Mouse (Mus musculus): ENCODE measurements around the gene Oxsr1.
"Not testable (repeated sequence)": the region's sequence is repeated elsewhere in the genome, so short reads cannot be mapped to it uniquely, and the experiment has no call there.

The Oxsr1 gene

DNA sequence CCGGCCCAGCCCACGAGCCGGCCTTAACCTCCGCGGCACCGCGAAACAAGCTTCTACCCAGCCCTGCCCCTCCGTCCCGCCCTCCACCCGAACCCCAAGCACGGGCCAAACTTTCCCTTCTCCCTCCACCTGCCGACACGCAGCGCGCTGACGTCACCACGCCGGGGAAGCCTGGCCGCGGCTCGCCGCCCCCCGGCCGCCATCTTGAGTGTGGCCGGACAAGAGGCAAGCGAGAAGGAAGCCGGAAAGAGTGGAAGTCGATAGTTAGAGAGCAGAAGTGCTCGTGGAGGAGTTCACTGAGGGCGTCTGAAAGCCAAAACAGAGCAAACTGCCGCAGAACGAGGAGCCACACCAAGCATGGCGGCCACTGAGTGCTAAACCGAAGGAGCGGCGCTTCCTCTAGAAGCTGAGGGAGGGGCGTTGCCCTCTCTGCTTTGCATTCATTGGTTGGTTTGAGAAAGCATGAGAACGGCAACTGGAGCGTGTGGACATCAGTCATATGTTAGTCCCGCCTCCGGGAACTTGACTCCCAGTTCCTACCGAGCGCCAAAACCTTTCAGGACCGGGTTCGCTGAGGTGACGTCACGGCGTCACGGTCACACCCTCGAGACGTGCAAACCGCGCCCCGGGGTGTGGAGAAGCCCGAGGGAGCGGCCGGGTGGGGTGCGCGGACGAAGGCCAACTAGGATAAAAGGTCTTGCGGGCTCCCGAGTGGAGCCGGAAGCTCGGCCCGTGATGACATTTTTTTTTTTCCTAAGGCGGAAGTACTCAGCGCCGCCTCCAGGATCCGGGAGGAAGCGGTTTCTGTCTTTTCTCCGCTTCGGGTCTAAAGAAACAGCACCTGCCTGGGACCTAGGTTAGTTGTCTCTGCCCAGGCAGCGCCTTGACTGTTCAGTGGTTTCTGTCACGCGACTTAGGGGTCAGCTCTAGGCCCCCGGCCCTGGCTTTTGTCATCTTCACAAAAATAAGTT, at the start of gene Oxsr1:
Gene Oxsr1 (minus strand): TSS at position 139 of the 971 bp plus-strand sequence.
- peak; percentile 100 for DNase-seq

DNA sequence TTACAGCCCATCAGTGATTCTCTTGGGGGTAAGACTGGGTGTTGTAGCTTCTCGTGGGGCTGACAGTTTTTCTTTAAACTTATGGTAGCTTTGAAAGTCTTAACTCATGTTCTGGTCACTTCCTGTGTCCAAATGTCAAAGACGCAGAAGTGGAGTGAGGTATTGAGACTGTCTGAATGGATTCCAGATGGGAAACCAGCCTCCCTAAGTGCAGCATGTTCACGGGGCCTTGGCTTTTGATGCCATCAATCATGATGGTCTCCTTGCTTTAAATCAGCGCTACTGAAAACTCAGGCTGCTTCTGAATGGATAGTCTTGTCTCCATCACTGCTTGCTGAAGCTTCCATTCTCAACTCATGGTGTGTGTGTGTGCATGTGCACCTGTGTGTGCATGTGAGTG, 49.0 kb upstream of the Oxsr1 start:
- no peak for DNase-seq

DNA sequence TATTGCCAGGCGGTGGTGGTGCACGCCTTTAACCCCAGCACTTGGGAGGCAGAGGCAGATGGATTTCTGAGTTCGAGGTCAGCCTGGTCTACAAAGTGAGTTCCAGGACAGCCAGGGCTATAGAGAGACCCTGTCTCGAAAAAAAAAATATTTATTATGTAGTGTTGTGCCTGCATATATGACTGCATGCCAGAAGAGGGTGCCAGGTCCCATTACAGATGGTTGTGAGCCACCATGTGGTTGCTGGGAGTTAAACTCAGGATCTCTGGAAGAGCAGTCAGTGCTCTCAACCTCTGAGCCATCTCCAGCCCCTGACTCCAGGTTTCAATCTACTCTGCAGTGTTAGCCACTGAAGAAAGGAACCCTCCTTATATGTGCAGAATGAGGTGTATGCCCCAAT, 48.5 kb upstream of the Oxsr1 start:
- not testable (repeated sequence) for DNase-seq

- peak; percentile 74 for DNase-seq
These were observed 46.1 kb upstream of the Oxsr1 start for GRCm38 (mm10) chr9:119368367-119368766.

DNA sequence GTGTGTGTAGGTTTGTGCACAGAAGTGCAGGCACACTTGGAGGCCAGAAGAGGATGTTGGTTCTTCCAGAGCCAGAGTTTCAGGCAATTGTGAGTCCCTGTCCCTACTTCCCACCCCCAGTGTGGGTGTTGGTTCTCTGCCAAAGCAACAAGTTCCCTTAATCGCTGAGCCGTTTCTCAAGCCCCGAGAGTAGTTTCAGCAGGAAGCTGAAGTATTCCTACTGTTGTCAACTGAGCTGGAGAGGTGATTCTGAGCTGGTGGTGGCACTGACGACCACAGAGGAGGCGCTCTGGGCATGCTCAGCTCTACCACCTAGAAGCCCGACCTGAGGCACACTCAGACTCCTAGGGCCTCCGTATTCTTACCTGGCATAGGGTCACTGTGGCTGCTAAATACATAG, 43.1 kb upstream of the Oxsr1 start, which contains the start of gene Slc22a14:
Gene Slc22a14 (minus strand): TSS at position 270 of the 400 bp plus-strand sequence.
- DNase-seq = no peak

GRCm38 (mm10) chr9:119363229-119363628, 41.0 kb upstream of the Oxsr1 start:
- no peak for DNase-seq

GRCm38 (mm10) chr9:119361416-119361815, 39.2 kb upstream of the Oxsr1 start:
- DNase-seq = no peak

- peak; percentile 92 for DNase-seq
These were observed 35.8 kb upstream of the Oxsr1 start for GRCm38 (mm10) chr9:119358058-119358429.

DNA sequence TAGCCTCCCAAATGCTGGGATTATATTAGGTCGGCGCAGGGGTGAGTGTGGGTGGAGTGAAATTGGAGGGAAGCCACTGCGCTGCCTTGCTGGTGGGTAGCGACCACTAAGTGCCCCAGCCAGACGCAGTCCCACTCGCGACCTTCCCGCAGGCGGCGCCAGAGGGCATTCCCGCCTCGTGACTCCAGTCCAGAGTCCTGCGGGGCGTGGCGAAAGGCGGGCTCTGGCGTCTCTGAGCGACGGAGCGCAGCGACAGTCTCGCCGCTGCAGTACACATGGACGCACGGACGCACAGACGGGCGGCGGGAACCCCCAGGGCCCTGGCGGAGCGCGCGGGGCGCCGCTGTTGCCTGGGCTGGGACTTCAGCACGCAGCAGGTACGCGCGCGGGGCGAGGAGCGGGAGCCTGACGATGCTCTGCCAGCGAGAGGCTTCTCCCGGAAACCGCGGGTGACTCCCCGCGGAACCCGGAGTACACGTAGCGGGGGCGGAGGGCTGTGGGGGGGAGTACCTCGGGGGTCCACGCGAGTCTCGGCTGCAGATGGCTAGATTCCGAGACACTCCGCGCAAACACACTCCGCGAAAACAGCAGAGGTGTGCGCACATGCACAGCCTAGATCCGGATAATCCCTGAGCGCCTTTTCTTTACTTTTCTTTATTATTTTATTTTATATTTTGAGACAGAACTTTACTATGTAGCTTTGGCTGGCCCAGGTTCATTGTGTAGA, 35.3 kb upstream of the Oxsr1 start, which contains the start of gene Xylb:
Gene Xylb (plus strand): TSS at position 51 of the 727 bp plus-strand sequence.
- DNase-seq = peak; percentile 96

GRCm38 (mm10) chr9:119355943-119356342, 33.7 kb upstream of the Oxsr1 start:
- DNase-seq = no peak

- DNase-seq = peak; percentile 92
These were observed 31.7 kb upstream of the Oxsr1 start for GRCm38 (mm10) chr9:119353926-119354325.

DNA sequence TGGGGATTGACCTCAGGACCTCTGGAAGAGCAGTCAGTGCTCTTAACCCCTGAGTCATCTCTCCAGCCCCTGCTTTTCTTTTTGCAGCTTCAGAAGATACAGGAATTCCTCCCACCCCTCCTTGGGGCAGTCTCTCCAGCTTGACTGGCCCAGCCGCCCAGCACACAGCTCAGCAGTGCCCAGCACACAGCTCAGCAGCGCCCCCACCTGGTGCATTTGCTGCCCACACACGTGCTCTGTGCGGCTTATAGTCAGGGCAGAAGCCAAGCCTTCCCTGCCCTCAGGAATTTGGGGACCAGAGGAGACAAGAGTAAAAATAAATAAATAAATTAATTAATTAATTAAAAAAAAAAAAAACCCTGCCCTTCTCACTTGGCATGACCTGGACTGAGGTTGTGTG, 29.8 kb upstream of the Oxsr1 start:
- peak; percentile 88 for DNase-seq

- peak; percentile 80 for DNase-seq
These were observed 28.9 kb upstream of the Oxsr1 start for GRCm38 (mm10) chr9:119350947-119351705.

DNA sequence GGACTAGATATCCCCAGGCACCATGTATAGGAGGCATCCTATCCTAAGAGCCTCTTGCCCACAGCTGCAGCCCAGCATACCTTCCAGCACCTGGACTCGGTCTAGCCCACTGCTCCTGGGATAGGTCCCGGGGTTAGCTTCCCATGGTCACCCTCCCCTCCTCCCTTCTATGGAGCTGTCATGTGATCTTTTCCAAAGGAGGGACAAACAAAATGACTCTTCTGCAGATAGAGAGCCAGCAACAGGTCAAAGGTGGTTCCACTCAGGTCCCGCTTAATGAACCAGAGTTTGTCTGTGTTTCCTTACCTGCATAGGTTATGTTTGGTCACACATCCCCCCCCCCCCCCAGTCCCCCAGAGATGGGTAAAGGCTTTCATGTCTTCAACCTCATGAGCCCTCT, 28.3 kb upstream of the Oxsr1 start:
- peak; percentile 64 for DNase-seq

DNA sequence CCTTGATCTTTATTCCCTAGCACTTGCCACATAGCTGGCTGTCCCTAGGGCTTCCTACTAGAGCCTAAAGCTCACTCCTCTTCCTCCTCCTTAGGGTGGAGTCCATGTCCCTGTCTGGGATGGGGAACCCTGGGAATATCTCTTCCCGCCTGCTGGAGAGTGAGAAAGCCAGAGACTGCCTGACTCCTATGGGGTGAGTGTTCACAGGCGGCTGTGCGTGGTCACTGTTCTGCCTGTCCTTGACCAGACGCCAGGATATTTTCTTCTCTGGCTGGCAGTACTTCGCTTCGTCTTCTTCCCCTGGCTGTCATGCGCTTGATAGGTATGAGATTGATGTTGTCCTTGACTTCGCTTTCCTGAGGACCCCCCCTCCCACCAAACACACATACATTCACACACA, 24.1 kb upstream of the Oxsr1 start:
- DNase-seq = no peak

GRCm38 (mm10) chr9:119342728-119343127, 20.5 kb upstream of the Oxsr1 start:
- DNase-seq = peak; percentile 72

DNA sequence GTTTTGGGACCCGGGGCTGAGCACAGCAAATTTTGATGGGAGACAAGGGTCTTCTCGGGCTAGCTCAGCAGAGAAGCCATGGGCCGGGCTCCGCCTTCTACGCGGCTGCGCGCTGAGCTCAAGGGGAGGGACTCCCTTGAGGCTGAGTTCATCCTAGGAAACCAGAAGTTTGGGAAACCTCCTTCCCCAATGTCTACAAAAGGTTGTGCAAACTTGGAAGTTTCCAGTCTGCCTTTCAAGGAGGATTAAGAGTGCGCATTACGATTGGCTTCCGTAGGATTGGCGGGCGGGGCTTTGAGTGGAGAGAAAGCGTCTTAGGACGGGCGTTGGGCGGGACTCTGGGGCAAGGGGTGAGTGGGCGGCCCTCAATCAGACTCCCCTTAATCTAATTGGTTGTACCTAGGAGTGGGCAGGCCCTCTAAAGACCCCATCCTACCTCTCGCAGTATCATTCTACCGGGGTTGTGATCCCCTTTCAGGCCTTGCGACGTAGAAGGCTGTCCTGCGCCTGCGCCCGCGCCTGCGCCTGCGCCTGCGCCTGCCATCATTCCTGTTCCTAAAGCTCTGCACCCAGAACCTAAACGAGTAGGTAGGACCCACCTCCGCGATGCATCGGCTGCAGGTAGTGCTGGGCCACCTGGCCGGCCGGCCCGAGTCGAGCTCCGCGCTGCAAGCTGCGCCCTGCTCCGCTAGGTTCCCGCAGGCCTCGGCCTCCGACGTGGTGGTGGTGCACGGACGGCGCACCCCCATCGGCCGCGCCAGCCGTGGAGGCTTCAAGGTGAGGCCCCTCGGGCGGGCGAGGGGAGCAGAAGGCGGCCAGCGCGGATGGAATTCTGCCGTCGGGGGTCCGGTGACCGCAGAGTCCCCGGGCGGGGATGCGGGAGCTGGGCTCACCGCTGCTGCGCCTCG, 18.9 kb upstream of the Oxsr1 start, which contains the start of gene Myd88:
Gene Myd88 (minus strand): TSS at position 503 of the 908 bp plus-strand sequence.
- DNase-seq = peak; percentile 99

DNA sequence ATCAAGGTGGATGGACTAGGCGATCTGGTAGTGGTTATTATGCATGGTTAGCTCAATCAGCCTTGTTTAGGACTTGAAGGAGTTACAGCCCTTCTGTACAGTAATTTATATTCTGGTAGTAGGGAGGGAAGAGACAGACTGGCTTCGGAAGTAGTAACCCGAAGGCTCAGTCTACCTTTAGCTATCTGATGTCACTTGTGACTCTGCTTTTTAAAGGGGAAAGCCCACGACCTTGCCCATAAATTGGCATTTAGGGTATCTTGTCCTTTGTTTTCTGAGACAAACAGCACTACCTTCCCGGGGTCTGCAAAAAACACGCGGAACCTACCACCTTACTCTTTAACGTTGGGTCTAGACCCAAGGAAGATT, 18.0 kb upstream of the Oxsr1 start:
- DNase-seq = no peak

- DNase-seq = peak; percentile 82
These were observed 17.5 kb upstream of the Oxsr1 start, which contains the start of gene Acaa1a for GRCm38 (mm10) chr9:119339558-119340211. Gene Acaa1a (plus strand): TSS chr9:119339676.

DNA sequence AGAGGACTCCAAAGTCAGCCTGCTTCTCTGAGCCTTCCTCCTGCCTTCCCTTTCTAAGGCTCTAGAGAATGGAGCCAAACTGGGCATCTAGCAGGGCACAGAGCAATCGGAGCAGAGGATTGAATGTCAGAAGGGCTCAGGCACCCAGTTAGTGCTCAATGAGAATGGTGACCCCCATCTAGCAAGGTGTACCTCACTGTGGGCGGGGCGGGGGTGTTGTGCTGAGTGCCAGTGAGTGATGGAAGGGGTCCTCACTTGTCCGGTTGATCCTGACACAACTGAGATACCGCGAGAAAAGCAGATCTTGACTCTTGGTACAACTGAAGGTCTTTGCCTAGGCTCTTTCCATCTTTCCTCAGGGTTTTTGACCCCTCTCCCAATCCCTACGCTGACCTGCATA, 16.9 kb upstream of the Oxsr1 start:
- DNase-seq = no peak

DNA sequence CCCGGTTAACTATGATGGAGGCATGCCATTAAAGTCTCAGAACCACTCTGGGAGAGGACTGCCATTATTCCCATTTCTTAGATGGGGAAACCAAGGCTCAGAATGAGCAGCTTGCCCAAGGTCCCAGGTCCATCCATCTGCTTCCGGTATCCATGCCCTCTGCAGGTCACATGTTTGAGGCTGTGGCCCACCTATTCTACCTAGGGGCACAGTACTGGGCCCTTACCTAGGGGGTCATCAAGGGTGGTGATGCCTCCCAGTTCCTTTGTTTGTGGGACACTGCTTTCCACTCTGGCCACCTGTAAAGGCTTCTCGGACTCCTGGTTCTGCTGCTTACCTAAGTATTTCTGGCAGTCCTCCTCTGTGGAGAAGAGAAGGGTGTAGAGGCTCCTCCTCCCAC, 16.1 kb upstream of the Oxsr1 start:
- DNase-seq = no peak

Measured in kidney, adult 9 months (tissue).